Mouse (Mus musculus) MEL-GATA-1-ER (cell line): ENCODE results near the gene Rara.
A peak's percentile ranks its signal among the peaks of the same experiment; 100 is the strongest.
"Not testable (repeated sequence)": the region's sequence is repeated elsewhere in the genome, so short reads cannot be mapped to it uniquely, and the experiment has no call there.

ENCODE experiments used
- DNase-seq: peaks from one replicate; pipeline ENCODE4 v3.0.0-alpha.2; 2012; ENCODE audit warnings: low read depth; ENCODE audit errors: extremely low read depth

The Rara gene

GRCm38 (mm10) chr11:98968079-98968478, 40.5 kb downstream of the Rara start:
- DNase-seq = no peak

- no peak for DNase-seq
These were observed 41.3 kb downstream of the Rara start for GRCm38 (mm10) chr11:98968716-98969495.

- no peak for DNase-seq
These were observed 41.9 kb downstream of the Rara start for GRCm38 (mm10) chr11:98969496-98969927.

DNA sequence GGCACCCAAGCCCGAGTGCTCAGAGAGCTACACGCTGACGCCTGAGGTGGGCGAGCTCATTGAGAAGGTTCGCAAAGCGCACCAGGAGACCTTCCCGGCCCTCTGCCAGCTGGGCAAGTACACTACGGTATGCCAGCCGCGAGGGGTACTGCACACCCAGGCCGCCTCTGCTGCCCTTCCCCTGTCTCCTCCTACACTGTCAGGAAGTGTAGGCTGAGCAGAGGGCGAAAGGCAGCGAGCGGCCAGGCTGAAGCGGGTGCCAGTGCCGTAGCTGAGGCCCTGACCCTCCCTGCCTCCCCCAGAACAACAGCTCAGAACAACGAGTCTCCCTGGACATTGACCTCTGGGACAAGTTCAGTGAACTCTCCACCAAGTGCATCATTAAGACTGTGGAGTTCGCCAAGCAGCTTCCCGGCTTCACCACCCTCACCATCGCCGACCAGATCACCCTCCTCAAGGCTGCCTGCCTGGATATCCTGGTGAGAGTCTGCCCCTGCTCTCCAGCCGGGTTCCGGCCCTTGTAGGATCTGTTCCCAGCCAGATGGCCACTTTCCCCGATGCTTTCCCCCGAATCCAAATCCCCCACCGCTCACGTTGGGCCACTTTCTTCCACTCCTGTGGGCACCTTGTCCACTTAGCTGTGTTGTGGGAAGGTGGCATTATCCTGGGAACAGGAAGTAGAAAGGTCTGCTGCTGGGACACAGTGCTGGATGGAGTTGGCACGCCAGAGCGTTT, 42.7 kb downstream of the Rara start:
- DNase-seq = no peak

- DNase-seq = no peak
These were observed 43.9 kb downstream of the Rara start for GRCm38 (mm10) chr11:98971316-98972031.

DNA sequence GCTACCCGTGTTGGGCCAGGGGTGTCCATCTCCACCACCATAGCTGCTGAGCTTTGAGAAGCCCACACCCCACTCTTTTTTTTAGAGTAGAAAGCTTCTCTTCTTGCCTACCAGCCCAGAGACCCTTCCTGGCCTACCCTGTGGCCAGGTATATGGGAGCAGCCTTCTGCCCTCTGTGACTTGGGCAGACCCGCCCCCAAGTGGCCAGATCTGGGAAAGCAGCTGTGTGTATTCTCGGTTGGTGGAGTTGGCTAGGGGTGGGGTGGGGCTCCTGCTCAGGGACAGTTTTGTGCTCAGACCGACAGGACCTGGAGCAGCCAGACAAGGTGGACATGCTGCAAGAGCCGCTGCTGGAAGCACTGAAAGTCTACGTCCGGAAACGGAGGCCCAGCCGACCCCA, 44.6 kb downstream of the Rara start:
- no peak for DNase-seq

GRCm38 (mm10) chr11:98972801-98973360, 45.3 kb downstream of the Rara start:
- DNase-seq = no peak

- DNase-seq = no peak
These were observed 46.0 kb downstream of the Rara start for GRCm38 (mm10) chr11:98973584-98973983.

GRCm38 (mm10) chr11:98974213-98974612, 46.6 kb downstream of the Rara start:
- no peak for DNase-seq

DNA sequence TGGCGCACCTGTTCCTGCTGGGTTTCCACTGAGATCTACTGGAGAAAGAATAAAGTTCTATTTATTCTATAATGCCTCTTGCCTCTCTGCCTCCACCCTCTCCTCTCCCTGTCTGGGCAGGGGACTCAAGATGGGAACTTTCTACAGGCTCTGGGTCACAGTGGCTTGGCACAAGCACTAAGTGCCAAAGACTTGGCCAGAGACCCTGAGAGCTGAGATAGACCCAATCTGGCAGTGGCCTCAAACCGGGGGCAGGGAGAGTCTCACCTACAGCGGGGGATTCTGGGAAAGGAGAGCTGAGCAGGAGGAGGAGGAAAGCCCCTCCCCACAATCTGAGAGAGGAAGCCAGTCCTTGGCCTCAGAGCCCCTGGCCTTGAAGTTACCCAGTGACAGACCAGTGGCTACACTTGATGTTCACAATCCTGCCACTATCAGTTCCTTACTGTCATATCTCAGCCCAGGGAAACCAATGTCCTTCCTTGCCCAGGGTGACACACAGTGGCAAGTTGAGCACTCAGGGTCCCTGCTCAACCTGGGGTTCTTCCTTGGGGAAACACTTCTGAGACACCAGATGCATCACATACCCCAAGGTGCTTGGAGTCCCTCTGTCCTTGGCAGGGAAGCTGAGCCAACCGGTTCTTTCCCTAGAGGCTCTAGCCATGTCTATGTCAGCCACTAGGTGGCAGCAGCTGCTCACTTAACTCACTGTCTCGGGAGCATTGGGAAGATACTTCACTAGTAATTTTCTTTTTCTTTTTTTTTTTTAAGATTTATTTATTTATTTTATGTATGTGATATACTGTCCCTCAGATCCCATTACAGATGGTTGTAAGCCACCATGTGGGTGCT, 47.5 kb downstream of the Rara start:
- DNase-seq = peak; percentile 37

GRCm38 (mm10) chr11:98978526-98979148, 51.0 kb downstream of the Rara start:
- DNase-seq = no peak

- DNase-seq = no peak
These were observed 51.7 kb downstream of the Rara start for GRCm38 (mm10) chr11:98979356-98979755.

DNA sequence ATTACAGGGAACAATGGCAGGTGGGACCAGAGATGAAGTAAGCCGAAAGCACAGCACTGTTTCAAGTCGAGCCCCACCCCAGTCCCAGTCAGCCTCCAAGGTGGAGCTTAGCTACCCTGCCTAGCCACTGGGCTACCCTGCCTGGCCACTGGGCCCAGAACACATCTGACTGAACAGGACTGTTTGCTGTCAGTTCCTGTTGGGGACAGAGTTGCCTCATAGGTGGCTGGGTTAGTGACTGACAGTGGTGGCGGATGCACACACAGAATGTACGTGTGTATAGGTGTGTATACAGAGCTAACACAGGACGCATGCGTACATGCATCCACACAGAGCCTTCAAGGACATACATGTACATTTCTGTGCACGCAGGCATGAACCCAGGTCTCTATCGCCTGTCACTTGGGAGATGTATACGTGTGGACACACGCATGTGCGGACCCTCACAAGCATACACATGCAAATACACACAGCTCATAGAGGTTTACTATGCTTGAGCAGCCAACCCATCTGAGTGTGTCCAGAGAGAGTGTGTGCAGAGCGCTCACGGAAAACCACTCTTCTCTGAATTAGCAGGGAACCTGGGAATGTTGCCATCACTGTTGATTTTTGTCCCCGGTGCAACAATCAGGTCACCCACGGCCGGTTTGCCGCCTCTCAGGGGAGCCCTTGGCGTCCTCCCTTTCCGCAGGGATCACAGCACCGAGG, 53.8 kb downstream of the Rara start:
- no peak for DNase-seq

GRCm38 (mm10) chr11:98981997-98982772, 54.6 kb downstream of the Rara start:
- no peak for DNase-seq

DNA sequence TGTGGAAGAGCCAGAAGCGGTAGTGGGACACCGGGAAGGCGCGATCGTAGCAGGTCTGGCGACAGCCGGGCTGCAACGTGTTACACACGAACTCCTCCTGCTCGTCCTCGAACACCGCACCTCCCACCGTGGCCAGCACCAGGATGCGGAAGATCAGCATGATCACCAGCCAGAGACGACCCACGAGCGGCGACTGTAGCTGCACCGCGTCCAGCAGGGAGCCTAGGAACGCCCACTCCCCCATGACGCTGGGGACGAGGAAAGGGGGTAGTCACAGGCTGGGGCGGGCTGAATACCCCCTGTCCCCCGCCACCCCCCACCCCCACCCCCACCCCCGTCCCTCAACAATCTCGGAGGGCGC, 55.1 kb downstream of the Rara start, which contains the start of gene Gjd3:
TSS of gene Gjd3 (minus strand) at position 244 of the 361 bp plus-strand sequence.
- DNase-seq = no peak

GRCm38 (mm10) chr11:98983551-98983950, 55.9 kb downstream of the Rara start:
- DNase-seq = no peak

DNA sequence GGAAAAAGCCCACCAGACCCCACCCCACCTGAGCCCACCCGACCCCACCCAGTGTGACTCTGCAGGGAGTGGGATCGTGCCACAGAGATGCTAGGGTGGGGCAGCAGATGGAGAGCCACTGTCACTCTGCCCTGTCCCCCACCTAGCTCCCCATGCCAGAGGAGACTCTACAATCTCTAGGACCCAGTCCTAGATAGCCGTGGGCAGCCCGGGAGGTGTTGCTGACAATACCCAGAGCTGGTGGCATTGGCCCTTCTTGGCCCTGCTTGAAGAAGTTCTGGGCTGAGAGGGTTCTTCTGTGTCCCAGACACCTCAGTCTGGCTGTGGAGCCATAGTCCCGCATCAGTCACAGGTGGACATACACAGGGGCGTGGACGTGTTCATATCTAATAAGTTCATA, 57.9 kb downstream of the Rara start:
- no peak for DNase-seq

DNA sequence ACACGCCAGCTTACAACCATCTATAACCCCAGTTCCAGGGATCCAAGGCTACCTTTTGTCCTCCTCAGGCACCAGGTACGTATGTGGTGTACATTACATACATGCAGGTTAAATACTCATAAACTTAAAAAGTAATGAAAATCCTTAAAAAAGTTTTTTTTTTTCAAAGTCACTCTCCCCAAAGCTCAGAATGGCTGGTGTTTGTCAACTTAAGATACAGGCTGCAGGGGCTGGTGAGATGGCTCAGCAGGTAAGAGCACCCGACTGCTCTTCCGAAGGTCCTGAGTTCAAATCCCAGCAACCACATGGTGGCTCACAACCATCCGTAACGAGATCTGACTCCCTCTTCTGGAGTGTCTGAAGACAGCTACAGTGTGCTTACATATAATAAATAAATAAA, 60.6 kb downstream of the Rara start:
- DNase-seq = not testable (repeated sequence)

- DNase-seq = no peak
These were observed 63.2 kb downstream of the Rara start for GRCm38 (mm10) chr11:98990866-98991265.
